Mouse (Mus musculus) thymus, adult 2 months (tissue): ENCODE results near the gene Tmem138.

ENCODE experiments used
- CTCF ChIP-seq: fragments of 200-500 bp; IDR thresholded peaks from 2 replicates; pipeline ENCODE4 v1.5.1; 2012; ENCODE audit warnings: mild to moderate bottlenecking, control low read depth, low read length, moderate library complexity, borderline replicate concordance; ENCODE audit not compliant: control insufficient read depth, poor library complexity, insufficient read depth; ENCODE audit errors: extremely low read depth
- POLR2A ChIP-seq: fragments of 200-500 bp; IDR thresholded peaks from 2 replicates; pipeline ENCODE4 v1.6.1; 2012; ENCODE audit warnings: mild to moderate bottlenecking, low read length, control low read depth, moderate library complexity; ENCODE audit not compliant: control insufficient read depth, poor library complexity, insufficient read depth; ENCODE audit errors: extremely low read depth

GRCm38 (mm10) chr19:10530082-10530481 lies 47.1 kb downstream of the Tmem138 start:
- no peak for TF ChIP-seq CTCF
- no peak for TF ChIP-seq POLR2A
